Mouse (Mus musculus) testis, adult 2 months (tissue): ENCODE measurements around the gene Eda2r.

Experiments
- CTCF ChIP-seq: fragments of 200-500 bp; IDR thresholded peaks from 2 replicates; pipeline ENCODE4 v1.5.1; 2012; ENCODE audit warnings: low read depth, mild to moderate bottlenecking, inconsistent platforms, low read length, moderate library complexity; ENCODE audit not compliant: control insufficient read depth, insufficient read depth, insufficient replicate concordance
- POLR2A ChIP-seq: fragments of 200-500 bp; IDR thresholded peaks from 2 replicates; pipeline ENCODE4 v1.6.1; 2012; ENCODE audit warnings: low read depth, mild to moderate bottlenecking, inconsistent platforms, low read length, moderate library complexity; ENCODE audit not compliant: control insufficient read depth

DNA sequence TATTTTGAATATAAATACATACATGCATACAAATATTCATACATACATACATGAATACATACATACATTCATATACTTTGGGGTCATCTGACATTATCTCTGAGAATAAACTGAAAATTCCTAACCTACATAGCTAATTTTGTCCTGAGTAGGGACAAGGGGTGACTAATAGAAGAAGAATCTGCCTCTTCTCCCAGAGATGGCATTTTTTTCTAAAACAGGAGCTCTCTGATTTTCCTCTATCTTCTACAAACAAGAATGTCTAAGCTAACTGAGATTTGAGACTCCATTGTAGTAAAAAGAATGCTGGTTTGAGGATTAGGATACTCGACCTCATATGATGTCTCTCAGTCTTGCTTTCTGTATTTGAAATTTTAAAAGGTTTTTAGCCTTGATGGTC, 1.1 kb upstream of the Eda2r start:
- no peak for TF ChIP-seq CTCF
- TF ChIP-seq POLR2A, result no peak
